Mouse (Mus musculus) ES-E14 (cell line): ENCODE results near the gene Gpatch8. TPM values are rescaled to one million over a fixed set of nuclear protein-coding genes. Genes with fewer than 3 reads are reported as not detected.
A peak's percentile ranks its signal among the peaks of the same experiment; 100 is the strongest.

Experiments
- DNase-seq: peaks from one replicate; pipeline ENCODE4 v3.0.0-alpha.2; 2013; ENCODE audit warnings: low read depth, low spot score
- H3K27ac ChIP-seq: 2 replicates; pipeline ENCODE4 v1.5.1; 2012; ENCODE audit warnings: low read depth, mild to moderate bottlenecking, low read length, moderate library complexity, mixed read lengths; ENCODE audit not compliant: poor library complexity, insufficient read depth, severe bottlenecking
- H3K36me3 ChIP-seq: 2 replicates; pipeline ENCODE4 v1.6.1; 2012; ENCODE audit warnings: mild to moderate bottlenecking, low read length, moderate library complexity, mixed read lengths; ENCODE audit not compliant: control insufficient read depth, poor library complexity, insufficient read depth, severe bottlenecking
- H3K4me1 ChIP-seq, 2 experiments: fragments of 150-350 bp in 1 of 2; sonication (generic) in 1 of 2; 2 replicates each; pipeline ENCODE4 v1.6.1; 2012; ENCODE audit warnings: low read length in 2 of 2, mild to moderate bottlenecking in 1 of 2, mixed read lengths in 1 of 2; ENCODE audit not compliant: control insufficient read depth in 2 of 2, insufficient read depth in 2 of 2, poor library complexity in 1 of 2
- H3K4me3 ChIP-seq, 2 experiments: fragments of 150-350 bp in 1 of 2; sonication (generic) in 1 of 2; 2 replicates each; pipeline ENCODE4 v1.5.1; 2012; ENCODE audit warnings: low read length in 2 of 2, low read depth in 1 of 2, mild to moderate bottlenecking in 1 of 2, mixed read lengths in 1 of 2; ENCODE audit not compliant: insufficient read depth in 1 of 2, poor library complexity in 1 of 2, severe bottlenecking in 1 of 2
- H3K9ac ChIP-seq: 2 replicates; pipeline ENCODE4 v1.6.1; 2012; ENCODE audit warnings: low read depth, mild to moderate bottlenecking, low read length, mixed read lengths; ENCODE audit not compliant: poor library complexity, insufficient read depth, severe bottlenecking
- H3K9me3 ChIP-seq: fragments of 150-350 bp; sonication (generic); 2 replicates; pipeline ENCODE4 v1.6.1; 2012; ENCODE audit warnings: low read depth, mild to moderate bottlenecking, low read length; ENCODE audit not compliant: control insufficient read depth, insufficient read depth
- CHD2 ChIP-seq: IDR thresholded peaks from 2 replicates; pipeline ENCODE4 v1.6.1; 2014; ENCODE audit warnings: mild to moderate bottlenecking, low read depth, low read length, inconsistent platforms
- HCFC1 ChIP-seq: IDR thresholded peaks from 2 replicates; pipeline ENCODE4 v1.6.1; 2012; ENCODE audit warnings: low read length, inconsistent platforms, borderline replicate concordance; ENCODE audit not compliant: insufficient read depth
- MAFK ChIP-seq: IDR thresholded peaks from 2 replicates; pipeline ENCODE4 v1.6.1; 2014; ENCODE audit warnings: mild to moderate bottlenecking, low read depth, low read length, inconsistent platforms; ENCODE audit not compliant: insufficient read depth
- ZC3H11A ChIP-seq: IDR thresholded peaks from 2 replicates; pipeline ENCODE4 v1.6.1; 2012; ENCODE audit warnings: low read depth, mild to moderate bottlenecking, inconsistent platforms, low read length, borderline replicate concordance
- ZNF384 ChIP-seq: IDR thresholded peaks from 2 replicates; pipeline ENCODE4 v1.6.1; 2012; ENCODE audit warnings: low read depth, low read length, inconsistent platforms
- in situ Hi-C, 2 experiments: fragments of 600-800 bp; cut with MboI; formaldehyde crosslinking; loops; one replicate each; pipeline ENCODE4 v1.15.1; 2025; ENCODE audit warnings: low sequenced_read_pairs in 2 of 2, inconsistent platforms in 1 of 2; ENCODE audit not compliant: unreplicated experiment in 2 of 2
- total RNA-seq: library from RNA; depleted of rRNA; stranded (reverse); fragments of 300-350 nt; gene quantifications from 2 replicates; pipeline ENCODE4 v1.2.3, GENCODE M21; 2012

The Gpatch8 gene
- total RNA-seq, 1 experiment, result 22.9 TPM

- Histone ChIP-seq H3K36me3 (no peaks in the 10 kb centered on the region), H3K9me3 (no peaks in the 10 kb centered on the region), H3K4me1 (peaks cover 13 to 25% of the 10 kb centered on the region in 2 experiments), H3K27ac (peak overlapping the region; percentile 79), H3K4me3 (peak overlapping the region; percentile 10 to 21; a peak in 1 of 4 replicates), H3K9ac (peak overlapping the region; percentile 26; the same call in 1 of the 2 replicates)
- DNase-seq, result no peak
- TF ChIP-seq ZC3H11A, result no peak
- no peak for TF ChIP-seq CHD2
- TF ChIP-seq MAFK, result no peak
- TF ChIP-seq ZNF384, result no peak
- no peak for TF ChIP-seq HCFC1
- in situ Hi-C loops, result no loop called here
Measured at GRCm38 (mm10) chr11:102582736-102583135, 26.5 kb upstream of the Gpatch8 start.

- no peak for DNase-seq
- no peaks in the 10 kb centered on the region for H3K9me3 ChIP-seq
- in situ Hi-C loops, result no loop called here
- peak overlapping the region; percentile 79 for H3K27ac ChIP-seq
- peak overlapping the region in 1 of 2 experiments; percentile 21; a peak in 1 of 4 replicates for H3K4me3 ChIP-seq
- H3K9ac ChIP-seq, result peak overlapping the region; percentile 22; the same call in 1 of the 2 replicates
- no peaks in the 10 kb centered on the region for H3K36me3 ChIP-seq
- no peak for TF ChIP-seq ZNF384
- TF ChIP-seq CHD2, result no peak
- no peak for TF ChIP-seq HCFC1
- no peak for TF ChIP-seq MAFK
- TF ChIP-seq ZC3H11A, result no peak
- H3K4me1 ChIP-seq, result peaks cover 13 to 30% of the 10 kb centered on the region in 2 experiments
Measured at GRCm38 (mm10) chr11:102582016-102582610, 25.9 kb upstream of the Gpatch8 start.

GRCm38 (mm10) chr11:102581281-102582015 lies 25.3 kb upstream of the Gpatch8 start:
- Histone ChIP-seq H3K9me3 (no peaks in the 10 kb centered on the region), H3K4me1 (peaks cover 13 to 33% of the 10 kb centered on the region in 2 experiments), H3K4me3 (no peak overlapping the region), H3K9ac (no peak overlapping the region; the same call in 1 of the 2 replicates), H3K36me3 (no peaks in the 10 kb centered on the region), H3K27ac (peak overlapping the region; percentile 73)
- in situ Hi-C loops, result no loop called here
- TF ChIP-seq CHD2 (no peak), HCFC1 (no peak)
- DNase-seq, result no peak

GRCm38 (mm10) chr11:102580034-102580330 lies 23.8 kb upstream of the Gpatch8 start:
- Histone ChIP-seq H3K4me3 (peak overlapping the region in 1 of 2 experiments; percentile 64; a peak in 1 of 4 replicates), H3K27ac (peak overlapping the region; percentile 89), H3K4me1 (peaks cover 13 to 35% of the 10 kb centered on the region in 2 experiments), H3K36me3 (no peaks in the 10 kb centered on the region), H3K9ac (peak overlapping the region; percentile 57; the same call in 1 of the 2 replicates), H3K9me3 (no peaks in the 10 kb centered on the region)
- no peak for DNase-seq
- TF ChIP-seq ZC3H11A (no peak), MAFK (no peak), CHD2 (no peak), ZNF384 (no peak), HCFC1 (no peak)
- in situ Hi-C loops, result no loop called here
